Mouse (Mus musculus): ENCODE measurements around the gene Ctnnbip1. TPM values are rescaled to one million over a fixed set of nuclear protein-coding genes. Genes with fewer than 3 reads are reported as not detected.

Ctnnbip1 gene
- total and polyA plus RNA-seq, 3 experiments: 25.0 to 27.3 (median 25.5) TPM

DNA sequence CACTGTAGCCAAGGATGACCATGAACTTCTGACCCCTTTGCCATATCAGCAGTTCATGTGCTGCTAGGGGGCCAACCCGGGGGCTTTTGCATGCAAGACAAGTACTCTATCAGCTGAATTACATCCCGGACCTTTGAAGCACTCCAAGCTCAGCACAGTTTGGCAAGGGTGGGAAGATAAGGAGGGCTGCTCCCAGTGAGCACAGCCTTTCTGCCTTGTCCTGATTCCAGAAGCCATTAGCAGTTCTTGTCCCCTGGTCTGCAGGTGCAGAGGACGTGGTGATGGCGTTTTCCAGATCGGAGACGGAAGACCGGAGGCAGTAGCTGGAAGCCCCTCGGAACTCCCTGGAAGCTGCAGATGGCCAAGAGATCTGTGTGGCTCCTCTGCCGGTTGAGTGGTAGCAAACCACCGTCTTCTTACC lies 45.9 kb downstream of the Ctnnbip1 start:
- Histone ChIP-seq H3K27ac (peak overlapping the region; percentile 63; the same call in 1 of the 2 replicates), H3K9ac (ENCODE audit: low read depth, low read length) (no peak overlapping the region), H3K4me3 (no peak overlapping the region), H3K36me3 (ENCODE audit: control insufficient read depth, insufficient read depth, low read length) (no peaks in the 10 kb centered on the region), H3K27me3 (ENCODE audit: control insufficient read depth, insufficient read depth, low read length) (no peaks in the 10 kb centered on the region), H3K79me2 (replicated peaks; ENCODE audit: control insufficient read depth, insufficient read depth, low read length) (no peaks in the 10 kb centered on the region; the same call in 1 of the 2 replicates), H3K4me1 (ENCODE audit: control insufficient read depth, insufficient read depth, low read length) (peaks cover 17% of the 10 kb centered on the region)
- no peak for DNase-seq
- WGBS: 40% methylated on average over 10 of the region's 10 CpGs
- intact Hi-C loops (cut with DNase I): loop anchor here (2.0 kb wide), 1 partner anchor 23 kb away; the partner anchor contains the start of gene Clstn1
- no peak for TF ChIP-seq POLR2A (IDR thresholded peaks at IDR 0.05; ENCODE audit: insufficient read depth, low read depth, low read length)
- no peak for TF ChIP-seq CTCF (IDR thresholded peaks at IDR 0.05)

DNA sequence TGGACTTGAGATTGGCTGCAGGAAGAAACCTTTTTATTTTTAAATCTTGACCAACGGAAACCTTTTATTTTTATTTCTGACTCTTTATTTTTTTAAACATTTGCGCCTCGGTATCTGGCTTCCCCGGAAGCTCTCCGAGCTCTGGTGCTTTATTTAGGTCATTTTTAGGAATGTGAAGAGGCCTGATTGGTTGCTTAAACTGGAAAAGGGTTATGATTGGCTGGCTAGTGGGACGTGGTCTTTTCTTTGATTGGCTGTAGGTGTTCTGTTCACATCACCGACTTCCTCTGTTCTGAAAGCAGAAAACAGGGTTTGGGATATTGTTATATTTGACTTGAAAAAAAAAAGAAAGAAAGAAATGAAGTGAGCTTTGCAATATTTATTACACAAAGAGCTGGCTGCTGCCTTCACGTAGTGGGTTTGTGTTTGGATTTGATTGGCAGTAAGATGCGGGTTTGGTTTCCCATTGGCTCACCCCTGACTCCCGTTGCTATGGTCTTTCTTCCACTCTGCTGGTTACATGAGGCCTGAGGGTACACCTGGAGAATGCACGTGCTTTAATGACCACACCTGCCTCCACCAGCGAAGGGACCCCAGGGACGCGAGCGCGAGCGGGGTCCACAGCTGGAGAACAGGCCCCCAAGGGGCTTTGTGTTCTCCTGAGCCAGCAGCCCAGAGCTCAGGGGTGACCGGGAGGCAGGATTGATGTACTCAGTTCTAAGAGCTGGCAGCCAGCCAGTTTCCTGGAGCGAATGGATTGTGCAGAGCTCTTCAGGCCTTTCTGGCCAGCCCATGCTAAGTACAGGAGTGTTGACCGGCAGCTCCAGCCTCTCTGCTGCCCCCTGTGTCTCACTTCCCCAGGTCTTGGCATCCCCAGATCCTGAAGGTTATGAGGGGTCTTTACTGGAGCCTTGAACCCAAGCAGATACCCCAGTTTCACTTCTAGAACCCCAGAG lies 46.7 kb downstream of the Ctnnbip1 start:
- peak overlapping the region; percentile 63 for H3K27ac ChIP-seq
- no peak overlapping the region for H3K9ac ChIP-seq (ENCODE audit: low read depth, low read length)
- H3K27me3 ChIP-seq (ENCODE audit: control insufficient read depth, insufficient read depth, low read length): no peaks in the 10 kb centered on the region
- WGBS: 36% methylated on average over 20 of the region's 20 CpGs
- peak; percentile 80 for TF ChIP-seq CTCF (IDR thresholded peaks at IDR 0.05)
- no peak for TF ChIP-seq POLR2A (IDR thresholded peaks at IDR 0.05; ENCODE audit: insufficient read depth, low read depth, low read length)
- TF ChIP-seq EP300 (IDR thresholded peaks at IDR 0.05; ENCODE audit: insufficient read depth, low read depth, low read length): peak; percentile 46; the same call in 1 of the 2 replicates
- no peaks in the 10 kb centered on the region; the same call in 1 of the 2 replicates for H3K79me2 ChIP-seq (replicated peaks; ENCODE audit: control insufficient read depth, insufficient read depth, low read length)
- intact Hi-C loops (cut with DNase I): loop anchor here (2.0 kb wide), 1 partner anchor 22 kb away; the partner anchor contains the start of gene Clstn1
- H3K4me3 ChIP-seq: no peak overlapping the region
- H3K36me3 ChIP-seq (ENCODE audit: control insufficient read depth, insufficient read depth, low read length): no peaks in the 10 kb centered on the region
- DNase-seq: peak; percentile 81 to 87
- peaks cover 17% of the 10 kb centered on the region for H3K4me1 ChIP-seq (ENCODE audit: control insufficient read depth, insufficient read depth, low read length)

DNA sequence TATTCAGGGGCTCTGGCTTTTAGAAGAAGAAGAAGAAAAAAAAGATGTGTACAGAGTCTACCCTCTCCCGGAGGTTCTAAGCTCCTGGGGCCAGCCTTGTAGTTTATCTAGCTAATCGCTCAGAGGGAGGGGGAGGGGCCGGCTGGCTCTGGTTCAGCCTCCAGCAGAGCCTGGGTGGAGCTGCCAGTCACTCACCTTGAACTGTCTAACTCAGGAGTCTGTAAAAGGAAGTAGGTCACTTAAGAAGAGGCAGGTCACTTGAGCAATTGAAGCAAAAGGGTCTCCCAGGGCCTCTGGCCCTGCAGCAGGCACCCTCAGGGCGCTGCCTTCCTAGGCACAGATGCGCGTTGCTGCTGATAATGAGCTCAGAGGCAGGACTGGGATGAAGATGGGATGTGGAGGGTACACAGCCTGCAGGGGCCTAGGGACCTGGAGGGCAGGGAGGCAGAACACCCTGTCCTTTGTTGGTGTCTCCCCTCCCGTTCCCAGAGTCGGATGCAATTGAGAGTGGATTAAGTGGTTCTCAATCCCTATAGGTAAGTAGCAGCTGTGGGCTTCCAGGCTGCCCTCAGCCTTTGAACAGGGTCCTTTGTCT lies 49.5 kb downstream of the Ctnnbip1 start:
- H3K27me3 ChIP-seq (ENCODE audit: control insufficient read depth, insufficient read depth, low read length): no peaks in the 10 kb centered on the region
- no peak overlapping the region for H3K4me3 ChIP-seq
- 60% methylated on average over 8 of the region's 8 CpGs for WGBS
- no peak for DNase-seq
- intact Hi-C loops (cut with DNase I): no loop called here
- no peak for TF ChIP-seq POLR2A (IDR thresholded peaks at IDR 0.05; ENCODE audit: insufficient read depth, low read depth, low read length)
- TF ChIP-seq CTCF (IDR thresholded peaks at IDR 0.05): no peak
- no peak for TF ChIP-seq EP300 (IDR thresholded peaks at IDR 0.05; ENCODE audit: insufficient read depth, low read depth, low read length)
- H3K9ac ChIP-seq (ENCODE audit: low read depth, low read length): no peak overlapping the region
- no peaks in the 10 kb centered on the region for H3K36me3 ChIP-seq (ENCODE audit: control insufficient read depth, insufficient read depth, low read length)
- H3K4me1 ChIP-seq (ENCODE audit: control insufficient read depth, insufficient read depth, low read length): peaks cover 28% of the 10 kb centered on the region
- H3K79me2 ChIP-seq (replicated peaks; ENCODE audit: control insufficient read depth, insufficient read depth, low read length): no peaks in the 10 kb centered on the region; the same call in 1 of the 2 replicates
- H3K27ac ChIP-seq: no peak overlapping the region

DNA sequence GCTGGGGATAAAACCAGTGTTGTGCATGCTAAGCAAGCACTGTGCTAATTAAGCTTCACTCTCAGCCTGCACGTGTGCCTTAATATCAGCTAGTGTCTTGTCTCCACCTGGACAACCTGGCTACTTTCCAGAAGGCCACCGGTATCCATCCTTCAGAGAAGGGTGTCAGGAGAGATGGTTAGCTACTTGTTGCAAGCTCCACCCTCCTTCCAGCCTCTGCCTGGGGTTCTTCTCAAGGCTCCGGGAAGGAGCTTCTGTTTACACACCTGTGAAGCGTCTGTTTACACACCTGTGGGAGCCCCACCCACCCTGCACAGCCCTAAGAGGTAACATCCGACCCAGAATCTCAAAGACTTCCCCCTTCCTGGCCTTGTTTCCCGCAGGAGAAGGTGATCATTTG lies 50.6 kb downstream of the Ctnnbip1 start:
- H3K27me3 ChIP-seq (ENCODE audit: control insufficient read depth, insufficient read depth, low read length): no peaks in the 10 kb centered on the region
- H3K4me1 ChIP-seq (ENCODE audit: control insufficient read depth, insufficient read depth, low read length): peaks cover 22% of the 10 kb centered on the region
- H3K4me3 ChIP-seq: no peak overlapping the region
- no peak for TF ChIP-seq POLR2A (IDR thresholded peaks at IDR 0.05; ENCODE audit: insufficient read depth, low read depth, low read length)
- no peak for TF ChIP-seq CTCF (IDR thresholded peaks at IDR 0.05)
- TF ChIP-seq EP300 (IDR thresholded peaks at IDR 0.05; ENCODE audit: insufficient read depth, low read depth, low read length): no peak
- no peak overlapping the region for H3K9ac ChIP-seq (ENCODE audit: low read depth, low read length)
- no peak for DNase-seq
- WGBS: 72% methylated on average over 6 of the region's 6 CpGs
- no peaks in the 10 kb centered on the region; the same call in 1 of the 2 replicates for H3K79me2 ChIP-seq (replicated peaks; ENCODE audit: control insufficient read depth, insufficient read depth, low read length)
- H3K27ac ChIP-seq: no peak overlapping the region
- no peaks in the 10 kb centered on the region for H3K36me3 ChIP-seq (ENCODE audit: control insufficient read depth, insufficient read depth, low read length)
- intact Hi-C loops (cut with DNase I): no loop called here

DNA sequence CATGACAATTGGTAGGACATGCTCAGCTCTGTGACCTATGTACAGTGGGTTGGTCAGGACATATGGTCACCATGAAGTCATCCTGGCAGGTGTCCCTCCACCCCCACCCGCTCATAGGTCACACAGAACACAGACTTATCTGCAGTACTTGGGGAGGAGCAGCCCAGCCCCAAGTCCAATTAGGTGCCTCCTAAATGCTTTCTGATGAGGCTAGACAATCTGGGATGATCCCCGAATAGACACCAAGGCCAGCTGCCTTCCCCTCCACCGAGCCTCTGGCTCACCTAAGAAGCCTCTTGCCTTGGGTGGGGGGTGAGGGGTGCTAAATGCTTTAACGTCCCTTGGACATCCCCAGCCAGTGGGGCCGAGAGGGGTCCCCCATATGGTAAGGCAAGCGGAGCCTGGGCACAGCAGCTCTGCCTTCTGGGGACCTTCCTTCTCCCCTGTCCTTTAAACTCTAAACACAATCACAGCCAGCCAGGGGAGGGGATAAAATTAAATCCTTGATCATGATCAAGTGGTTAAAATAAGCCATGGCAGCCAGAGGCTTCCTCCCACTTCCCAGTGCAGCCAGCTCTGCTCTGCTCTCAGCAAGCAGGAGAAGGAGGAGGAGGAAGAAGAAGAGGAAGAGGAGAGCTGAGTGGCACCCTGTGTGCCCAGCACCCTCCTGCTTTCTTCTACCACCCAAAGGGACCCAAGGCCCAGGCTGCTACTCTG lies 51.9 kb downstream of the Ctnnbip1 start:
- Histone ChIP-seq H3K9ac (ENCODE audit: low read depth, low read length) (no peak overlapping the region), H3K79me2 (replicated peaks; ENCODE audit: control insufficient read depth, insufficient read depth, low read length) (no peaks in the 10 kb centered on the region; the same call in 1 of the 2 replicates), H3K36me3 (ENCODE audit: control insufficient read depth, insufficient read depth, low read length) (no peaks in the 10 kb centered on the region), H3K27ac (peak overlapping the region; percentile 90), H3K27me3 (ENCODE audit: control insufficient read depth, insufficient read depth, low read length) (no peaks in the 10 kb centered on the region), H3K4me1 (ENCODE audit: control insufficient read depth, insufficient read depth, low read length) (peaks cover 21% of the 10 kb centered on the region), H3K4me3 (no peak overlapping the region)
- 88% methylated on average over 6 of the region's 6 CpGs for WGBS
- TF ChIP-seq POLR2A (IDR thresholded peaks at IDR 0.05; ENCODE audit: insufficient read depth, low read depth, low read length) (no peak), CTCF (IDR thresholded peaks at IDR 0.05) (no peak), EP300 (IDR thresholded peaks at IDR 0.05; ENCODE audit: insufficient read depth, low read depth, low read length) (no peak)
- intact Hi-C loops (cut with DNase I): no loop called here
- no peak for DNase-seq

All from heart, adult 2 months (tissue).